Comparison of ENCODE assay signal across 10 mouse cellular contexts in the genomic region with DNA sequence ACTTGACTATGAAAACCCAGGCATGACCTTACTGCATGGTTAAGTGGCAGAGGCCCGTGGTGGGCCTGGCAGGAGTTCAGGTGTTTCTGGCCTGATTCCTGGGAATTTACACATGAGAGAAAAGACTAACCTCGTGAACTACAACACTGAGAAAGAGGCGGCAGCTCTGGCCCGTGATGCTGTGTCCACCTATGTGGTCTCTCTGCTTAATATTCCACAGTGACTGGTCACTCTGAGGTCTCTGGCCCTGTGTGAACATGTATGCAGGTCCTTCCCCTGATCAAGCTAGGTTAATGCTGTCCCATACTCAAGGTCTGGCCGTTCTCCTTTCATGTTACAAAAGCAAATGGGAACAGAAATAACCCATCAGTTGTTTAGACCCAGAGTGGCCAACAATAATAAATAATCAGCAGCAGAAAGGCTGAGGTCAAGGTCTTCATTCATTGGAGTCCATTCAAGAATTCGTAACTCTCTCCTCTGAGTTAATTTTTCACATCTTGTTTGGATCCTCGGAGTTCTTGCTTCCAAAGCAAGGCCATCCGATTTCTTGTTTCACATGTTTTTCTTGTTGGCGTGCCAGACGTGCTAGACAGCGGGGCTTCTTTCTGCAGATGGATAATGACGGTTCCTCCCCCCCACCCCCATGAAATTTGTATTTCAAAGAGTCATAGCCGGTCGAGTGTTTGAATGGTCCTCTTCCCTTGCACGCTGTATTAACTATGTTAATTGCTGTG.
A peak's percentile ranks its signal among the peaks of the same experiment; 100 is the strongest.
DNase-seq lines count a peak whose midpoint lies in the region; ATAC-seq and TF ChIP-seq lines count a peak whose summit lies in the region.
"Had no signal": no experiment of that assay in that cellular context is flagged by ENCODE, and none has a peak within 500 bp of the region (broad histone marks: within the 10 kb centered on the region; RNA-seq: fewer than 3 reads in every experiment).

No protein-coding gene starts in this region.

- no peak for TF ChIP-seq CTCF in brain, embryonic 14.5 days (IDR thresholded peaks at IDR 0.05; ENCODE audit: borderline replicate concordance, extremely low read depth, insufficient read depth, insufficient read length)

- no peak for TF ChIP-seq POLR2A in brain, embryonic 14.5 days (IDR thresholded peaks at IDR 0.05; ENCODE audit: borderline replicate concordance, extremely low read depth, insufficient read depth, insufficient read length, poor library complexity, severe bottlenecking)

- no peak overlapping the region for H3K9ac ChIP-seq in hindbrain, embryonic 14.5 days
- H3K9ac ChIP-seq in hindbrain, embryonic 11.5 days (ENCODE audit: low read depth, low read length): no peak overlapping the region

- H3K4me2 ChIP-seq in hindbrain, embryonic 14.5 days (replicated peaks): no peak overlapping the region
- no peak overlapping the region for H3K4me2 ChIP-seq in hindbrain, embryonic 11.5 days (replicated peaks; ENCODE audit: low read depth, low read length)

- DNase-seq in hindbrain, embryonic 14.5 days (ENCODE audit: low spot score): peak; percentile 44
- DNase-seq in hindbrain, embryonic 11.5 days (ENCODE audit: low spot score): no peak
- DNase-seq in brain, embryonic 14.5 days (ENCODE audit: low read depth): peak; percentile 64
- peak; percentile 93 for DNase-seq in kidney, adult 18-20 months
- peak; percentile 62 for DNase-seq in lung, postnatal 36 days
- DNase-seq in thymus, postnatal 0 days (ENCODE audit: low spot score): no peak
- no peak for DNase-seq in urinary bladder, postnatal 25 days (ENCODE audit: low spot score)
- no peak for DNase-seq in layer of hippocampus, adult 11-12 months (ENCODE audit: low spot score)
- DNase-seq: embryo, embryonic 11 days had no signal

- no peak overlapping the region for H3K27ac ChIP-seq in hindbrain, embryonic 14.5 days
- no peak overlapping the region for H3K27ac ChIP-seq in hindbrain, embryonic 11.5 days (ENCODE audit: low read depth, low read length)

- no peak for ATAC-seq in hindbrain, embryonic 14.5 days (ENCODE audit: low FRiP score)
- no peak for ATAC-seq in hindbrain, embryonic 11.5 days (ENCODE audit: low FRiP score)

- no peaks in the 10 kb centered on the region for H3K27me3 ChIP-seq in hindbrain, embryonic 14.5 days (ENCODE audit: control insufficient read depth, insufficient read depth, low read length)
- H3K27me3 ChIP-seq in hindbrain, embryonic 11.5 days (ENCODE audit: control insufficient read depth, insufficient read depth, low read length): no peaks in the 10 kb centered on the region

- no peaks in the 10 kb centered on the region for H3K9me3 ChIP-seq in hindbrain, embryonic 14.5 days (ENCODE audit: control insufficient read depth, low read length)
- no peaks in the 10 kb centered on the region for H3K9me3 ChIP-seq in hindbrain, embryonic 11.5 days (ENCODE audit: control insufficient read depth, low read length)

- 46% methylated on average over 15 of the region's 15 CpGs for WGBS in hindbrain, embryonic 14.5 days
- WGBS in hindbrain, embryonic 11.5 days: 58% methylated on average over 15 of the region's 15 CpGs

- H3K36me3 ChIP-seq in hindbrain, embryonic 14.5 days (replicated peaks; ENCODE audit: control insufficient read depth, insufficient read depth): no peaks in the 10 kb centered on the region
- no peaks in the 10 kb centered on the region for H3K36me3 ChIP-seq in hindbrain, embryonic 11.5 days (ENCODE audit: control insufficient read depth, insufficient read depth, low read length)
- H3K36me3 ChIP-seq: G1E had no signal

- peaks cover 4% of the 10 kb centered on the region; the same call in 1 of the 2 replicates for H3K4me1 ChIP-seq in hindbrain, embryonic 14.5 days (replicated peaks; ENCODE audit: control insufficient read depth, insufficient read depth, low read length)
- H3K4me1 ChIP-seq in hindbrain, embryonic 11.5 days (replicated peaks; ENCODE audit: control insufficient read depth, insufficient read depth, low read length): no peaks in the 10 kb centered on the region

- H3K4me3 ChIP-seq in hindbrain, embryonic 14.5 days (replicated peaks; ENCODE audit: low read length): no peak overlapping the region
- H3K4me3 ChIP-seq in hindbrain, embryonic 11.5 days (ENCODE audit: low read depth, low read length): no peak overlapping the region

Comparison
In these comparisons a context has a peak if more than half of its experiments do, and no peak if none do; other contexts are left out.
1. DNase-seq: peak in hindbrain, embryonic 14.5 days (single experiment), brain, embryonic 14.5 days (single experiment), kidney, adult 18-20 months (single experiment) and lung, postnatal 36 days (single experiment); none in hindbrain, embryonic 11.5 days (single experiment), thymus, postnatal 0 days (single experiment), urinary bladder, postnatal 25 days (single experiment) and layer of hippocampus, adult 11-12 months (single experiment).